Mouse (Mus musculus) E14TG2a.4 (cell line): ENCODE results near the gene Scgb1c1.

Experiments
- CTCF ChIP-seq: conservative IDR thresholded peaks from 2 replicates; pipeline ENCODE4 v1.5.1; 2014; ENCODE audit warnings: low read length
- NANOG ChIP-seq: IDR thresholded peaks from 2 replicates; pipeline ENCODE4 v1.6.1; 2014; ENCODE audit warnings: borderline replicate concordance, low read length, mixed read lengths
- POU5F1 ChIP-seq: IDR thresholded peaks from 2 replicates; pipeline ENCODE4 v1.6.1; 2014; ENCODE audit warnings: low read length, borderline replicate concordance

DNA sequence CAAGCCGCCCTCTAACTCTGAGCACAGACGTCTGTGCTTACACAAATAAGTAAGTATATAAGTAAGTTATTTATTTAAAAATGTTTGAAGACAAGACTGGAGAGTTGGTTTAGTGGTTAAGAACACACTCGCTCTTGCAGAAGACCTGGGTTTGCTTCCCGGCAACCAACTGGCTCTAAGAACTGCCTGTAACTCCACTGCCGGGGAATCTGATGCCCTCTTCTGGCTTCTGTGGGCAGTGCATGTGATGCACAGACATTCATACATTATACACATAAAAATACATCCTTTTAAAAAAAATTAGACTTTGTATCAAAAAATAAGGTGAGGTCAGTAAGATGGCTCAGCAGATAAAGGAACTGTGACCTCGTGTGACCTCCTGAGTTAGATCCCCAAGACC, 34.9 kb upstream of the Scgb1c1 start:
- TF ChIP-seq CTCF (peak; percentile 79), NANOG (no peak), POU5F1 (no peak)
